Mouse (Mus musculus): ENCODE results near the gene Sf3a1. TPM values are rescaled to one million over a fixed set of nuclear protein-coding genes. Genes with fewer than 3 reads are reported as not detected.
"Not testable (repeated sequence)": the region's sequence is repeated elsewhere in the genome, so short reads cannot be mapped to it uniquely, and the experiment has no call there.

The Sf3a1 gene
- total RNA-seq, 2 experiments from 2014 or later = 73.1 to 74.1 TPM

- DNase-seq (ENCODE audit: low spot score in 2 of 2) = no peak
Observed at GRCm38 (mm10) chr11:4184251-4184952, 24.3 kb downstream of the Sf3a1 start.

DNA sequence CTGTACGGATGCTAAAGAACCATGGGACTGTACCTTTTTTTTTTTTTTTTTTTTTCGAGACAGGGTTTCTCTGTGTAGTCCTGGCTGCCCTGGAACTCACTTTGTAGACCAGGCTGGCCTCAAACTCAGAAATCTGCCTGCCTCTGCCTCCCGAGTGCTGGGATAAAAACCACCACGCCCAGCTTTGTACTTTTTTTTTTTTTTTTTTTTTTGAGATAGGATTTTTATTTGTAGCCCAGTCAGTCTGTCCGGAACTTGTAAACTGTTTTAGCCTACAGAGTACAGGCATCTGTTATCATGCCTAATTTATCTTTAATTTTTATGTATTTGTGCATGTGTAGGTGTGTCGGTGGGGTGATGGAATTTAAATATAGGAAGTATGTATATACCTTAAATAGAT lies 25.3 kb downstream of the Sf3a1 start:
- not testable (repeated sequence) for DNase-seq (ENCODE audit: low spot score in 2 of 2)

GRCm38 (mm10) chr11:4186486-4187317 lies 26.6 kb downstream of the Sf3a1 start, which contains the start of gene Tbc1d10a:
Gene Tbc1d10a (plus strand): TSS chr11:4186789.
- peak; percentile 96 to 97 for DNase-seq (ENCODE audit: low spot score in 2 of 2)

DNA sequence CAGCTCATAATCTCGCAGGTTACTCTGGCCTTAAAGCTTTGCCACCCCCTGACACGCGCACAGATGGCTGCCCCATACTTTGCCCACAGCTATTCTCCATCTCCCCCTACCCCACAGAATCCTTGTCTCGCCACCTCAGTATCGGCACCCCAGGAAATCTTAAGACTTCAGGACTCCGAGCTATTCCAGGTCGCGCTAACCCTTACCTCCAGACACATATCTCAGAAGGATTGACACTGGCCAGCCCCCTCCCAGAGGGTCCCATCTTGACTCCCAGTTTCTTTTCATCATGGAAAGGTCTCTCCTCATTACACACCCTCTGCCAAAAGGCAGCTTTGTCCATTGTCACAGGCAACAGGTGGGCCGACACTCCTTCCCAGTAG lies 27.2 kb downstream of the Sf3a1 start:
- no peak for DNase-seq (ENCODE audit: low spot score in 2 of 2)

GRCm38 (mm10) chr11:4189182-4189581 lies 29.0 kb downstream of the Sf3a1 start:
- DNase-seq (ENCODE audit: low spot score in 2 of 2) = no peak

DNA sequence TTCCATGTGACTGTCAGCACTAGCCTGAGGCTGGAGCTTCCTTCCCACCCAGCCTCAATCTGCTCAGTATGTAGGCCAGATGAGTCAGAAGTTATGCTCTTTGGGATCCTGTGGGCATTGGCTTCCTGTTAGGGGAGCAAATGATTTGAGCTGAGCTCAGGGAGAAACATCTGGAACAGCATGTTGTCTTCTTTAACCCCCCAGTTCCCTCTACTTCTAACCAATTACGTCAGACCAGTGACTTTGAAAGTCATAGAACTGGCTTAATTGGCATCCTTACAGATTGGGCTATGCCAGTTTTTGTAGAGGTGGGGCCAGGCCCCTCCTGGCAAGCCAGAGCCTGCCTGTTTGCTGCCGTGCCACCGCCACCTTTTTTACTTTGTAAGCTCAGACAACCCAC lies 30.5 kb downstream of the Sf3a1 start:
- DNase-seq (ENCODE audit: low spot score in 2 of 2) = peak in 1 of 2 experiments; percentile 20

DNA sequence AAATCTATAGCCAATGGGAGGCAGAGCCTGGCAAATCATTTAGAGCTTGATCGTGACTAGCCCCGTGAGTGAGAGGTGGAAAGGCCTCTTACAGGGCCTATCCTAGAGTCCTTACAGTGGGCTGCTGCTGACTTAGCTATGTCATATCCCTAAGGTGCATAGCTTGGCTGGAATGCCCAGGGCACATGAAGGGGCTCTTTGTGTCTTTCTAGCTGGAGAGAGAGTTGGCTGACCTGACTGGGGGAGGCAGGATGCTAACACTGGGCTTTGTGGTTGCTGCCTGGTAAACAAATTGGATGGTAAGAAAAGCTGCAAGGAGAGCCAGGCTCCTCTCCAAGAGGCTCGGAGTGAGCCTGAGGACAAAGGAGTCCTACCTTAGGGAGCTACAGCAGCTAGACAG lies 32.6 kb downstream of the Sf3a1 start:
- DNase-seq (ENCODE audit: low spot score in 2 of 2) = no peak

DNA sequence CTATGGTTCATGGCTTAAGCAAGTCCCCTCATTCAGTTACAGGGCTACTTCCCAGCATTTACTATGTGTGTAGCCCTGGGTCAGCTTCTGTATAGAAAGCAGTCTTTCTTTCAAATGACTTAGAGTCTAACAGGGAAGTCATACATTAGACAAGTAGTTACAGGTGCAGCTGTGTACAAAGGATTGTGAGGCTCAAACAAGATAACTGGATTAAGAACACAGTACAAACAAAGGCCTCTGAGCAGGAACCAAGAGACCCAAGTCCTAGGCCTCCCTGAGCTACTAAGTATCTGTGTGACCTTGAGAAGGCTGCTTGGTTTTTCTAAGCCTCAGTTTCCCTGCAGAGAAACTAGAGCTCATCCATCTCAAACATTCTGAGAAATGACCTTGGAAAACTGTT lies 33.3 kb downstream of the Sf3a1 start:
- no peak for DNase-seq (ENCODE audit: low spot score in 2 of 2)

DNA sequence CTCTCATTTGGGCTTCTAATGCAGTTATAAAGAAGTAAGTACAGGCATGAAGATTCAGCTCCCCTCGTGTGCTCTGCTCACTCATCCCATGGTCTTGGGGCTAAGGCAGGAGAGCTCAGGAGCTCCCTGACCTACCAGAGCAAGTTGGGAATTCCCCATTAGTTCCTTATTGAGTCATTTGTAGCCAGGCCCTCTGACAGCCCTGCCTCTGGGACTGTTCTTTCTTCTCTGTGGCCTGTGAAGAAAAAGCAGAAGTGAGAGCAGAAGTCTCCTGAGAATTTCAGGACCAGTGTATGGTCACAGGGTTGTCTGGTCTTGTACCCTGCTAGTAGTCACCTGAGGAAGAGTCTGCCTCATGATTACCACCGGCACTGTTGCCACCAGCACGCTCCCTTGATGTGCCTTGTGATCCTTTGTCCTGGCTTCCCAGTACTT lies 35.5 kb downstream of the Sf3a1 start:
- DNase-seq (ENCODE audit: low spot score in 2 of 2) = no peak

- no peak for DNase-seq (ENCODE audit: low spot score in 2 of 2)
Observed at GRCm38 (mm10) chr11:4196636-4197035, 36.5 kb downstream of the Sf3a1 start.

GRCm38 (mm10) chr11:4197691-4198090 lies 37.5 kb downstream of the Sf3a1 start:
- no peak for DNase-seq (ENCODE audit: low spot score in 2 of 2)

GRCm38 (mm10) chr11:4201981-4202700 lies 42.0 kb downstream of the Sf3a1 start:
- DNase-seq (ENCODE audit: low spot score in 2 of 2) = no peak

DNA sequence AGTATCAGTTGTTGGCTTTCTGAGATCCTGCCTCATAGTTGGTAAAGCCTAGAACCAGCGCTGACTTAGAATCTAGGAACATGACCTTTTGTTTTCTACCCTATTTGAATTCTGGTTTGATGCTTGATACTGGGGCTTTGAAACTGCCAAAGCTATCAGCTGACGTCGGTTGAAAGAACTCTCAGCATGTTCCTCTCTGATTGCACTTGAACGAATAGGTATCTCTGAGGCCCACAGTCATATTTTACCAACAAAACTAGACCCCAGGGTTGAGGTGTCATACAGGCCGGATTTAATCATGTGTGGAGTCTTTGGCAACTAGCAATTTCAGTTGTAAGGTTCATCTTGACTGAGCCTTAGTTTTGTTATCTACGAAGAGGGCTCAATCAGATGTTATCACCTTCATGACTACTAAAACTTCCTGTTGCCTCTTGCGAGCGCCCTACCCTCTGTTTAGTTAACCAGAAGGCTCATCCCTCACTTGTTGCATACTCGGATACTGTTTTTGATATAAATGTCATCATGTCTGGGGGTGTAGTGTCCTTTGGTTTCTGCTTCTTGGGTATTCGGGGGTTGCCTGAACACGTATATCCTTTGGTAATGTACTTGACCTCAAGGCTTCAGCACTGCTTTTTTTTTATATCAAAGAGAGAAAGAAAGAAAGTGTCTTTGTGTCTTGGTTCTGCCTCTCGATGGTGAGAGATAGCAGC lies 43.0 kb downstream of the Sf3a1 start:
- no peak for DNase-seq (ENCODE audit: low spot score in 2 of 2)

DNA sequence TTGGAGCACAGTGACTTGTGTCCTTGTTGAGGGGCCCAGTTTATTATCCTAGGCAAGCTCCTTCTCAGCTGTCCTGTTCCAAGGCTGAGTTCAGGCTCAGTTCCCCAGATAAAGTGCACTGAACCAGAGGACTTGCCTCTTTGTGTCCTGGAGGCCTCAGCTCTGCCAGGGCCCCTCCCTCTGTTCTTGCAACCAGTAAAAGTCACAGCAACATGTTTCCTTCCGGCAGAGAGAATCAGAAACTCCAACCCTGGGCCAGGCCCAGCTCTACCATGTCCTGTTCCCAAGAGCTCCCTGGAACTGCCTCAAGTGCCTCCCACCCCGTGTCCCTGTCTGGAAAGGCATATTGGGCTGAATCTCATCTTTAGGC lies 43.5 kb downstream of the Sf3a1 start:
- DNase-seq (ENCODE audit: low spot score in 2 of 2) = no peak

DNA sequence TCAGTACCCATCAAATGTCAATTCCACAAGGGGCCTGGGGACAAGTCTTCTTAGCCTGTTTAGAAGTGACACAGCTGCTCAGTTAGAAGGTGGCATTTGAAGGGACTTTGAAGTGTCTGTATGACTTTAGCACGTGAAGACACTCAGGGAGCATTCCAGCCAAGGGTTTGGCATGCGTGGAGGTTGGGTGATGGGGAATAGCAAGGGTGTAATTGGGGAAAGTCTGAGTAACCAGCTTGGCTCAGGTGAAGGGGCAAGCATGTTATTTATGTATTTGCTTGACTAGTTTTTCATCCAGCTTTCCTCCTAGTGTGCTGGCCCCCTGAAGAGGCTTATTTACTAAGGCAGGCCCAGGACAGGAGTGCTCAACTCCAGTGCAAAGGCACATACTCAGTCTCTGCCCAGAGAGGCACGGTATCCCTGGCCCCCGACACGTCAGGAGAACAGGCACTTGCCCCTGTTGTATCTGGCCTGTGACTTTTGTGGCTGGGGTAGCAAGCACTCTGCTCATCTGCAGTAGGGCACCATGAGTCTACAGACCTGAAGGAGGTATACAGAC lies 45.0 kb downstream of the Sf3a1 start:
- no peak for DNase-seq (ENCODE audit: low spot score in 2 of 2)

DNA sequence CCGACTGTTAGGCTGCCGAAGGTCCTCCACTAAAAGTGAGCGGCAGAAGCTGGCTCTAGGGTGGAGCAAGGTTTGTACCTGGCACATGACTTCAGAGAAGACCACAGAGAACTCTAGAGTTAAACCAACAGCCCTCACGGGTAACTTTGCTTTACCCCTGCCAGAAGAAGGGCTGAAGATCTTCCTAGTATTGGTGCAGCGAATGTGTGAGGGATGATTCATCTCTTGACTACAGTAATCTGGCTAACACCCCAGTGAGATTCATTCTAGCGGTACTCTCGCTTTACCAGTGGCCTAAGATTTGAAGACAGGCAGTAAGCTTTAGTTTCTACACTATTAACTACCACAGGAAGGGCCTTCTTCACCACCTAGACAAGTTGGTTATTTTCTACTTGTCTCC lies 45.8 kb downstream of the Sf3a1 start:
- no peak for DNase-seq (ENCODE audit: low spot score in 2 of 2)

DNA sequence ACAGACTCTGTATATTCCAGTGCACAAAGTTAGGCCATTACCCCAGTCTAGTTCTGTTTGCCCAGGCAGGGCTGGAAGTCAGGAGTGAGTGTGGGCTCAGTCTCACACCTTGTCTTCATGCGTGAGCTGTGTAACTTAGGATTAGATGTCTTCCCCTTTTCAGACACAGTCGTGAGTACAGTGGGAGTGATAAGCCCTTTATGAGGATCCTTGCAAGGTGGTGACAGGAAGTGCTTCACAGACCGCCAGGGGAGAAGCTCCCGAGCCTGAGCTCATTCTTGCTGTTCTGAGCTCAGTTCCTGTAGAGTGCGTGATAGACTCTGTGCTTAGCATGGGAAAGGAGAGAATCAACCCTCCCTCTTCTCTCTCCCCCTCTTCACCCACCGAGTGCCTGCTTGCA lies 46.4 kb downstream of the Sf3a1 start:
- no peak for DNase-seq (ENCODE audit: low spot score in 2 of 2)

DNA sequence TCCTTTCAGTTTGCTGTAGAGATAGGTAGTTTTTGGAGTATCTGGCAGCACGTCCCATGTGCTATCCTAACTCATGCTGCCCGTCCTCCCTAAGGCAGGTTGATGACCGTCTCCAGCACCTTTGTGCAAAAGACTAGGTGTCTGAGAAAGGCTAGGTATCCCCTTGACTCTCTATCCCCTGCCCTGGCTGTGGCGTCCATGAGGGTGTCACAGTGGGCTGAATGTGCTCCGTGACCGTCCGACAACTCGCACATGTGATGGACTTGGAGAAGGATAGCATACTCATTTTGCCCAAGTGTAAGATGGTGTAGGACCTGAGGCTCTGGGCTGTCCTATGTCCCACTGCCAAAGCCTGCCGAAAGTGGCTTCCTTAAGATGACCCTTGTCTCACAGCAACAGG lies 47.5 kb downstream of the Sf3a1 start:
- no peak for DNase-seq (ENCODE audit: low spot score in 2 of 2)

GRCm38 (mm10) chr11:4209556-4209955 lies 49.4 kb downstream of the Sf3a1 start:
- no peak for DNase-seq (ENCODE audit: low spot score in 2 of 2)

- DNase-seq (ENCODE audit: low spot score in 2 of 2) = no peak
Observed at GRCm38 (mm10) chr11:4210786-4211185, 50.6 kb downstream of the Sf3a1 start.

DNA sequence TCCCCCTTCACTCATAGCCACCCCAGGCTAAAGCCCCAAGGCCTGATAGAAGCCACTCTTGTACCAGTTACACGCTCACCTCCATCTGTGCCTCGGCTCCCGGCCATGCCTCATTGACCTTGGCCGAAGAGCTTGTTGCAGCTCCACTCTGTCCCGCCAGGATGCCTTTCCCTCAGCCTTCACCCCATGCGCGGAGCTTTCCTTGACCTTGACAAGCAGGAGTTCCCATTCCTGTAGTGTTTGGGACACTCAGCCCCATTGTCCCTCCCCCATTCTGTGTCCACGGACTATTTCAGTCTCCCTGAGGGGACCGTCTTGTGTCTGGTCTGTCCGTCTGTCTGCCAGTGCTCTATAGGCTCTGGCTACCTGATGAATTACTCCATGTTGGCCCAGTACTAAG lies 53.0 kb downstream of the Sf3a1 start:
- DNase-seq (ENCODE audit: low spot score in 2 of 2) = no peak
